Mouse (Mus musculus) midbrain, embryonic 11.5 days (tissue): Measurements from ENCODE around the gene Npas3. TPM values are rescaled to one million over a fixed set of nuclear protein-coding genes. Genes with fewer than 3 reads are reported as not detected.

ENCODE experiments used
- ATAC-seq: fragments of 200-750 bp; cut with Nextera tagmentation; 2 replicates; pipeline ENCODE4 v1.8.0; 2017; ENCODE audit warnings: moderate TSS enrichment, moderate library complexity; ENCODE audit not compliant: low FRiP score
- DNase-seq: peaks from one replicate; pipeline ENCODE4 v3.0.0; 2015; ENCODE audit warnings: low spot score; ENCODE audit errors: missing footprints
- H3K27ac ChIP-seq: fragments of 300-500 bp; sonication (generic); 2 replicates; pipeline ENCODE4 v1.5.1; 2014; ENCODE audit warnings: low read depth, low read length
- H3K27me3 ChIP-seq: fragments of 300-500 bp; sonication (generic); 2 replicates; pipeline ENCODE4 v1.6.1; 2014; ENCODE audit warnings: mild to moderate bottlenecking, low read length, moderate library complexity, mixed read lengths; ENCODE audit not compliant: control insufficient read depth, insufficient read depth
- H3K36me3 ChIP-seq: fragments of 300-500 bp; sonication (generic); 2 replicates; pipeline ENCODE4 v1.6.1; 2014; ENCODE audit warnings: mild to moderate bottlenecking, low read length, moderate library complexity, mixed read lengths; ENCODE audit not compliant: control insufficient read depth, insufficient read depth
- H3K4me1 ChIP-seq: fragments of 300-500 bp; sonication (generic); 2 replicates; pipeline ENCODE4 v1.6.1; 2014; ENCODE audit warnings: low read length; ENCODE audit not compliant: control insufficient read depth, insufficient read depth
- H3K4me2 ChIP-seq: fragments of 300-500 bp; sonication (generic); 2 replicates; pipeline ENCODE4 v1.6.1; 2014; ENCODE audit warnings: mild to moderate bottlenecking, moderate library complexity
- H3K4me3 ChIP-seq: fragments of 300-500 bp; sonication (generic); 2 replicates; pipeline ENCODE4 v1.5.1; 2014; ENCODE audit warnings: low read depth, low read length
- H3K9ac ChIP-seq: fragments of 300-500 bp; sonication (generic); 2 replicates; pipeline ENCODE4 v1.6.1; 2014; ENCODE audit warnings: low read length
- H3K9me3 ChIP-seq: fragments of 300-500 bp; sonication (generic); 2 replicates; pipeline ENCODE4 v1.6.1; 2016; ENCODE audit warnings: low read length; ENCODE audit not compliant: control insufficient read depth
- WGBS: fragments of 180-500 bp; shearing (Covaris S2); extraction: QIAGEN DNeasy Blood & Tissue Kit; methylation state at CpG from one replicate; pipeline ENCODE4 v1.1.7; 2014; 5-methylcytosine and 5-hydroxymethylcytosine counted together
- polyA plus RNA-seq: library from polyadenylated mRNA; unstranded; fragments of >200 nt; fragmentation: Nextera tagmentation; extraction: Ambion mirVana; gene quantifications from 2 replicates; pipeline ENCODE4 v1.2.1, GENCODE M21; 2014

Gene Npas3
- polyA plus RNA-seq, 1 experiment from 2014 or later: 17.7 TPM

GRCm38 (mm10) chr12:53474486-53474885 lies 226.0 kb downstream of the Npas3 start:
- Histone ChIP-seq H3K36me3 (no peaks in the 10 kb centered on the region), H3K9me3 (no peaks in the 10 kb centered on the region), H3K9ac (no peak overlapping the region), H3K4me3 (no peak overlapping the region), H3K4me2 (no peak overlapping the region), H3K27me3 (no peaks in the 10 kb centered on the region), H3K4me1 (peaks cover 6% of the 10 kb centered on the region; the same call in 1 of the 2 replicates), H3K27ac (no peak overlapping the region)
- no peak for ATAC-seq
- no peak for DNase-seq

GRCm38 (mm10) chr12:53484924-53485323 lies 236.4 kb downstream of the Npas3 start:
- Histone ChIP-seq H3K4me3 (no peak overlapping the region), H3K4me2 (no peak overlapping the region), H3K36me3 (no peaks in the 10 kb centered on the region), H3K9me3 (no peaks in the 10 kb centered on the region), H3K9ac (no peak overlapping the region), H3K27me3 (no peaks in the 10 kb centered on the region), H3K27ac (no peak overlapping the region), H3K4me1 (0 out of 2 replicates have a peak, but pooled peaks cover 2% of the 10 kb centered on the region)
- DNase-seq (no peak), ATAC-seq (no peak)
- 83% methylated on average over 6 of the region's 6 CpGs for WGBS

GRCm38 (mm10) chr12:53496386-53496785 lies 247.9 kb downstream of the Npas3 start:
- no peak for ATAC-seq
- no peaks in the 10 kb centered on the region for H3K9me3 ChIP-seq
- peaks cover 4% of the 10 kb centered on the region; the same call in 1 of the 2 replicates for H3K4me1 ChIP-seq
- no peak overlapping the region for H3K27ac ChIP-seq
- no peak for DNase-seq
- H3K4me2 ChIP-seq: no peak overlapping the region
- H3K4me3 ChIP-seq: no peak overlapping the region
- no peaks in the 10 kb centered on the region for H3K27me3 ChIP-seq
- H3K36me3 ChIP-seq: no peaks in the 10 kb centered on the region
- no peak overlapping the region for H3K9ac ChIP-seq

GRCm38 (mm10) chr12:53514885-53515284 lies 266.4 kb downstream of the Npas3 start:
- no peak overlapping the region for H3K4me2 ChIP-seq
- ATAC-seq: no peak
- no peaks in the 10 kb centered on the region for H3K36me3 ChIP-seq
- DNase-seq: no peak
- H3K4me1 ChIP-seq: no peaks in the 10 kb centered on the region
- 85% methylated on average over 4 of the region's 4 CpGs for WGBS
- H3K9ac ChIP-seq: no peak overlapping the region
- no peak overlapping the region for H3K4me3 ChIP-seq
- no peak overlapping the region for H3K27ac ChIP-seq
- no peaks in the 10 kb centered on the region for H3K27me3 ChIP-seq
- H3K9me3 ChIP-seq: no peaks in the 10 kb centered on the region; the same call in 1 of the 2 replicates

- H3K9me3 ChIP-seq: no peaks in the 10 kb centered on the region
- H3K4me2 ChIP-seq: no peak overlapping the region
- H3K36me3 ChIP-seq: no peaks in the 10 kb centered on the region
- no peak overlapping the region for H3K4me3 ChIP-seq
- no peak overlapping the region for H3K27ac ChIP-seq
- ATAC-seq (no peak), DNase-seq (no peak)
- no peaks in the 10 kb centered on the region for H3K27me3 ChIP-seq
- H3K4me1 ChIP-seq: no peaks in the 10 kb centered on the region
- WGBS: 96% methylated on average over 4 of the region's 4 CpGs
- no peak overlapping the region for H3K9ac ChIP-seq
Observed at GRCm38 (mm10) chr12:53519556-53519955, 271.1 kb downstream of the Npas3 start.

- WGBS: 72% methylated on average over 5 of the region's 5 CpGs
- Histone ChIP-seq H3K4me3 (no peak overlapping the region), H3K36me3 (no peaks in the 10 kb centered on the region), H3K9ac (no peak overlapping the region), H3K9me3 (no peaks in the 10 kb centered on the region), H3K27me3 (no peaks in the 10 kb centered on the region), H3K4me2 (no peak overlapping the region), H3K27ac (no peak overlapping the region), H3K4me1 (no peaks in the 10 kb centered on the region)
- DNase-seq (no peak), ATAC-seq (no peak)
Observed at GRCm38 (mm10) chr12:53522631-53523030, 274.2 kb downstream of the Npas3 start.

- DNase-seq: no peak
- no peak for ATAC-seq
- H3K36me3 ChIP-seq: no peaks in the 10 kb centered on the region
- H3K9ac ChIP-seq: no peak overlapping the region
- no peak overlapping the region for H3K4me3 ChIP-seq
- no peaks in the 10 kb centered on the region for H3K4me1 ChIP-seq
- H3K27me3 ChIP-seq: no peaks in the 10 kb centered on the region
- WGBS: 89% methylated on average over 3 of the region's 3 CpGs
- no peak overlapping the region for H3K4me2 ChIP-seq
- no peaks in the 10 kb centered on the region for H3K9me3 ChIP-seq
- no peak overlapping the region for H3K27ac ChIP-seq
Observed at GRCm38 (mm10) chr12:53527046-53527445, 278.6 kb downstream of the Npas3 start.

- ATAC-seq (no peak), DNase-seq (no peak)
- Histone ChIP-seq H3K4me2 (no peak overlapping the region), H3K27ac (no peak overlapping the region), H3K4me1 (no peaks in the 10 kb centered on the region), H3K9ac (no peak overlapping the region), H3K27me3 (no peaks in the 10 kb centered on the region), H3K4me3 (no peak overlapping the region), H3K9me3 (no peaks in the 10 kb centered on the region), H3K36me3 (no peaks in the 10 kb centered on the region)
- WGBS: 90% methylated on average over 2 of the region's 2 CpGs
Observed at GRCm38 (mm10) chr12:53529345-53529744, 280.9 kb downstream of the Npas3 start.

- Histone ChIP-seq H3K9me3 (no peaks in the 10 kb centered on the region), H3K27me3 (no peaks in the 10 kb centered on the region), H3K27ac (no peak overlapping the region), H3K36me3 (no peaks in the 10 kb centered on the region), H3K4me3 (no peak overlapping the region), H3K4me2 (no peak overlapping the region), H3K9ac (no peak overlapping the region), H3K4me1 (peaks cover 6% of the 10 kb centered on the region; the same call in 1 of the 2 replicates)
- ATAC-seq (no peak), DNase-seq (no peak)
- WGBS: 9% methylated on average over 5 of the region's 5 CpGs
Observed at GRCm38 (mm10) chr12:53536816-53537215, 288.3 kb downstream of the Npas3 start.

GRCm38 (mm10) chr12:53556359-53556758 lies 307.9 kb downstream of the Npas3 start:
- no peaks in the 10 kb centered on the region for H3K4me1 ChIP-seq
- H3K9ac ChIP-seq: no peak overlapping the region
- WGBS: 93% methylated on average over 2 of the region's 2 CpGs
- DNase-seq: no peak
- H3K27me3 ChIP-seq: no peaks in the 10 kb centered on the region
- no peak overlapping the region for H3K27ac ChIP-seq
- H3K36me3 ChIP-seq: no peaks in the 10 kb centered on the region
- ATAC-seq: no peak
- H3K9me3 ChIP-seq: no peaks in the 10 kb centered on the region
- H3K4me2 ChIP-seq: no peak overlapping the region
- no peak overlapping the region for H3K4me3 ChIP-seq
